Mouse (Mus musculus): ENCODE data around the gene Fam240a.

- no peak for TF ChIP-seq CTCF (IDR thresholded peaks at IDR 0.05; ENCODE audit: control insufficient read depth, insufficient read depth, low read length)
- no peak for TF ChIP-seq POLR2A (IDR thresholded peaks at IDR 0.05; ENCODE audit: borderline replicate concordance, control insufficient read depth, low read depth, low read length)
Measured at GRCm38 (mm10) chr9:110893429-110893828, 23.2 kb downstream of the Fam240a start.
